8 mouse cellular contexts compared by ENCODE assay signal in genomic region chr11:3536082-3536481, GRCm38 (mm10). TPM values are rescaled to one million over a fixed set of nuclear protein-coding genes. Genes with fewer than 3 reads are reported as not detected.
DNase-seq lines count a peak whose midpoint lies in the region; ATAC-seq and TF ChIP-seq lines count a peak whose summit lies in the region.

No protein-coding gene starts in this region.

- ATAC-seq in intestine, postnatal 0 days = no peak
- no peak for ATAC-seq in neural tube, embryonic 12.5 days (ENCODE audit: low FRiP score, low read depth)

- TF ChIP-seq POLR2A in lung, adult 2 months (IDR thresholded peaks at IDR 0.05; ENCODE audit: borderline replicate concordance, extremely low read depth, low read depth, low read length) = 0 out of 2 replicates have a peak, but pooled peaks have one; percentile 7

- no peak for DNase-seq in lung, adult 2 months
- no peak for DNase-seq in lung, adult 18-20 months
- DNase-seq in forebrain, embryonic 10.5 days (ENCODE audit: extremely low spot score, low spot score) = no peak
- no peak for DNase-seq in frontal cortex, adult 2 months (ENCODE audit: extremely low spot score in 1 of 2, low spot score in 1 of 2)
- no peak for DNase-seq in adrenal gland, postnatal 4 days (ENCODE audit: low spot score in 2 of 2)
- no peak for DNase-seq in testis, postnatal 10 days (ENCODE audit: low spot score)

- H3K9me3 ChIP-seq in forebrain, embryonic 10.5 days = no peaks in the 10 kb centered on the region
- H3K9me3 ChIP-seq in intestine, postnatal 0 days (ENCODE audit: control insufficient read depth) = no peaks in the 10 kb centered on the region
- H3K9me3 ChIP-seq in neural tube, embryonic 12.5 days = no peaks in the 10 kb centered on the region

- H3K4me1 ChIP-seq in lung, adult 2 months (ENCODE audit: control insufficient read depth, insufficient read depth, low read length) = peaks cover 6% of the 10 kb centered on the region; the same call in 1 of the 2 replicates
- peaks cover 48% of the 10 kb centered on the region for H3K4me1 ChIP-seq in forebrain, embryonic 10.5 days
- H3K4me1 ChIP-seq in intestine, postnatal 0 days (replicated peaks; ENCODE audit: control insufficient read depth, insufficient read depth, low read length) = peaks cover 11% of the 10 kb centered on the region
- peaks cover 26% of the 10 kb centered on the region for H3K4me1 ChIP-seq in neural tube, embryonic 12.5 days

- peak overlapping the region; percentile 86 for H3K27ac ChIP-seq in forebrain, embryonic 10.5 days
- H3K27ac ChIP-seq in intestine, postnatal 0 days (ENCODE audit: low read depth, low read length) = peak overlapping the region; percentile 78
- peak overlapping the region; percentile 62; the same call in 1 of the 2 replicates for H3K27ac ChIP-seq in neural tube, embryonic 12.5 days

- peaks cover 38% of the 10 kb centered on the region for H3K36me3 ChIP-seq in forebrain, embryonic 10.5 days (replicated peaks)
- peaks cover 28% of the 10 kb centered on the region for H3K36me3 ChIP-seq in intestine, postnatal 0 days (ENCODE audit: control insufficient read depth, insufficient read depth)
- peaks cover 21% of the 10 kb centered on the region for H3K36me3 ChIP-seq in neural tube, embryonic 12.5 days

- no peaks in the 10 kb centered on the region for H3K27me3 ChIP-seq in forebrain, embryonic 10.5 days (ENCODE audit: poor library complexity, severe bottlenecking)
- no peaks in the 10 kb centered on the region for H3K27me3 ChIP-seq in intestine, postnatal 0 days (replicated peaks; ENCODE audit: control insufficient read depth, insufficient read depth, low read length)
- 0 out of 2 replicates have a peak, but pooled peaks cover 4% of the 10 kb centered on the region for H3K27me3 ChIP-seq in neural tube, embryonic 12.5 days (replicated peaks)

- H3K9ac ChIP-seq in intestine, postnatal 0 days (ENCODE audit: low read depth, low read length) = peak overlapping the region; percentile 68
- peak overlapping the region; percentile 69 for H3K9ac ChIP-seq in neural tube, embryonic 12.5 days

- peak overlapping the region; percentile 95 for H3K4me2 ChIP-seq in intestine, postnatal 0 days (replicated peaks; ENCODE audit: low read depth)
- peak overlapping the region; percentile 93 for H3K4me2 ChIP-seq in neural tube, embryonic 12.5 days (replicated peaks)

- WGBS in lung, adult 2 months = 35% methylated on average over 5 of the region's 5 CpGs
- WGBS in forebrain, embryonic 10.5 days = 54% methylated on average over 5 of the region's 5 CpGs
- 53% methylated on average over 5 of the region's 5 CpGs for WGBS in intestine, postnatal 0 days
- 52% methylated on average over 5 of the region's 5 CpGs for WGBS in neural tube, embryonic 12.5 days

- TF ChIP-seq CTCF in lung, adult 2 months (IDR thresholded peaks at IDR 0.05; ENCODE audit: insufficient read depth, low read length) = no peak
- TF ChIP-seq CTCF in intestine, postnatal 0 days (IDR thresholded peaks at IDR 0.05; ENCODE audit: low read depth) = no peak

- H3K4me3 ChIP-seq in lung, adult 2 months (replicated peaks; ENCODE audit: extremely low read depth, low read depth, low read length) = peak overlapping the region; percentile 85
- peak overlapping the region; percentile 62 for H3K4me3 ChIP-seq in forebrain, embryonic 10.5 days
- peak overlapping the region; percentile 49 for H3K4me3 ChIP-seq in intestine, postnatal 0 days (ENCODE audit: low read depth, low read length)
- peak overlapping the region; percentile 57 for H3K4me3 ChIP-seq in neural tube, embryonic 12.5 days

RNA-seq across cellular contexts. Expression of gene Smtn, which starts 4.3 kb away (rescaled TPM):
- 43.1 and 51.6 TPM in 2 replicates for polyA plus RNA-seq in lung, adult 2 months (2012; rRNA removed)
- polyA plus RNA-seq in forebrain, embryonic 10.5 days (2016; fragmentation: Nextera tagmentation; extraction: Ambion mirVana) = 35.1 and 40.2 TPM in 2 replicates
- 75.1 and 82.9 TPM in 2 replicates for polyA plus RNA-seq in intestine, postnatal 0 days (2015; fragmentation: Nextera tagmentation; extraction: Ambion mirVana)
- polyA plus RNA-seq in neural tube, embryonic 12.5 days (2016; fragmentation: Nextera tagmentation; extraction: Ambion mirVana) = 34.3 and 37.9 TPM in 2 replicates
- polyA plus RNA-seq in frontal cortex, adult 2 months (2012; rRNA removed) = 6.8 and 7.2 TPM in 2 replicates
- 10 to 100 TPM; 72.9 to 75.1 TPM for total RNA-seq in adrenal gland, postnatal 4 days (2021)

RNA-seq across cellular contexts. Expression of gene Selenom, which starts 21.6 kb away (rescaled TPM):
- 111 and 138 TPM in 2 replicates for polyA plus RNA-seq in lung, adult 2 months (2012; rRNA removed)
- polyA plus RNA-seq in forebrain, embryonic 10.5 days (2016; fragmentation: Nextera tagmentation; extraction: Ambion mirVana) = 36.1 and 37.9 TPM in 2 replicates
- 283 and 284 TPM in 2 replicates for polyA plus RNA-seq in intestine, postnatal 0 days (2015; fragmentation: Nextera tagmentation; extraction: Ambion mirVana)
- polyA plus RNA-seq in neural tube, embryonic 12.5 days (2016; fragmentation: Nextera tagmentation; extraction: Ambion mirVana) = 61.8 and 69.1 TPM in 2 replicates
- polyA plus RNA-seq in frontal cortex, adult 2 months (2012; rRNA removed) = 344 and 400 TPM in 2 replicates
- total RNA-seq in adrenal gland, postnatal 4 days (2021) = 10 to 100 TPM; 50.1 to 58.0 TPM

RNA-seq across cellular contexts. Expression of gene Inpp5j, which starts 31.5 kb away (rescaled TPM):
- 2.3 and 2.7 TPM in 2 replicates for polyA plus RNA-seq in lung, adult 2 months (2012; rRNA removed)
- polyA plus RNA-seq in forebrain, embryonic 10.5 days (2016; fragmentation: Nextera tagmentation; extraction: Ambion mirVana) = 0.20 and 0.21 TPM in 2 replicates
- 6.8 and 6.9 TPM in 2 replicates for polyA plus RNA-seq in intestine, postnatal 0 days (2015; fragmentation: Nextera tagmentation; extraction: Ambion mirVana)
- polyA plus RNA-seq in neural tube, embryonic 12.5 days (2016; fragmentation: Nextera tagmentation; extraction: Ambion mirVana) = 1.2 and 1.3 TPM in 2 replicates
- 147 and 157 TPM in 2 replicates for polyA plus RNA-seq in frontal cortex, adult 2 months (2012; rRNA removed)
- 1 to 10 TPM; 1.8 to 2.2 TPM for total RNA-seq in adrenal gland, postnatal 4 days (2021)

RNA-seq across cellular contexts. Expression of gene Pla2g3, which starts 48.0 kb away (rescaled TPM):
- polyA plus RNA-seq in lung, adult 2 months (2012; rRNA removed) = 0.50 and 3.1 TPM in 2 replicates
- 1.4 TPM in 2 replicates for polyA plus RNA-seq in forebrain, embryonic 10.5 days (2016; fragmentation: Nextera tagmentation; extraction: Ambion mirVana)
- polyA plus RNA-seq in intestine, postnatal 0 days (2015; fragmentation: Nextera tagmentation; extraction: Ambion mirVana) = 0.17 and 0.30 TPM in 2 replicates
- 1.0 and 1.3 TPM in 2 replicates for polyA plus RNA-seq in neural tube, embryonic 12.5 days (2016; fragmentation: Nextera tagmentation; extraction: Ambion mirVana)
- 3.1 TPM in 2 replicates for polyA plus RNA-seq in frontal cortex, adult 2 months (2012; rRNA removed)
- under 1 TPM; 0.20 to 0.22 TPM for total RNA-seq in adrenal gland, postnatal 4 days (2021)

Comparison
In these comparisons a context has a peak if more than half of its experiments do, and no peak if none do; other contexts are left out.
1. RNA of gene Inpp5j, which starts 31.5 kb away (polyA plus RNA-seq): 147 to 157 TPM in frontal cortex, adult 2 months; 6.8 to 6.9 TPM in intestine, postnatal 0 days, 2.3 to 2.7 TPM in lung, adult 2 months, 1.2 to 1.3 TPM in neural tube, embryonic 12.5 days and 0.20 to 0.21 TPM in forebrain, embryonic 10.5 days; every median in the first group is over 10 times any median in the second.
2. Peak in every context shown above with its lines, with median percentiles within 50 percentile points of each other: H3K4me3 ChIP-seq and H3K27ac ChIP-seq.